Mouse (Mus musculus) kidney, postnatal 14 days (tissue): ENCODE data around the gene Tbxas1.

Experiments
- DNase-seq: peaks from one replicate; pipeline ENCODE4 v3.0.0; 2022; ENCODE audit warnings: mixed read lengths

Tbxas1 gene

DNA sequence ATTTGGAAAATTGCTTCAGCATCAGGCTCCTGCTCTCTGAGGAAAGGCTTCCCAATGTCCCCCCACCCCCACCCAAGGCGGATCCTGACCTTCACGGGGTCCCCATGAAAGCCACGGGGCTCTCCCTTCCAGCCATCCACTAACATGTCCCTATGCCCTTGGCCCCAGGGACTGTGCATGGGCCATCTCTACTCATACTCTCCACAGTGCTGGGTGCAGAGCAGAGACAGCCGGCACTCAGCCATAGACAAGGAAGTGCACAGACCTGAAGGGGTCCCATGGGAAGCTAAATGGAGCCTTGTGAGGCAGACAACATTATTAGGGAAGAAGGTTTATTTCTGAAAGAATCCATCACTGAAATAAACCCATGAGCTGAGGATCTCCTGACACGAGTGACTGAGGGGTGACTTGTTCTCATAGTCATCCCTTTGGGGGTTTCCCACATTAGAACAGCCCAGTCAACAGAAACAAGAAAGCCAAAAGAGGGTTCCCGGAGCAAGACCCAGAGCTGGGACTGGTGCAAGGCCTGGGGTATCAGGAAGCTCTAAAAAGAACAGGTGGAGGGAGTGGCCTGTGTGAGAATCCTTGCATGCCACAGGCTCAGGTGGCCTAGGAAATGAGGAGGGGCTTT, 179.8 kb downstream of the Tbxas1 start:
- DNase-seq: no peak

DNA sequence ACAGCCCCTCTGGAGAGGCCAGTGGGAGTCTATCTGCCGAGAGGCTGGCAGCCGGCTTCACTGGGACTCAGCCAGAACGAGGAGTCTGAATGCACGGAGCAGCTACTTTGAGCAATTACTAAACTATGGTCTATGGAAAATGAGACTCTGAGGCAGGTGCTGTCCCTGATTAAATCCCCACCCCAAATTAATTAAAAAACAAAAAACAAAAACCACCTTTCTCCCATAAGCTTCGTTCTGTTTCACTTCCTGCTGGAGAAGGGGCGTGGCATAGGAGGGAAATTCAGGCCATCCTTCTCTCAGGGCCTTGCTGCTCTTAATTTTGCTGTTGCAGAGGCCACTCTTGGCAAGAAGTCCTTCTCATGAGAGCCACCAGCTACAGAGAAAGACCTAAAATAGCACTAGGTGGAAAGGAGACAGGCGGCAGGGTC, 180.6 kb downstream of the Tbxas1 start:
- DNase-seq: no peak

DNA sequence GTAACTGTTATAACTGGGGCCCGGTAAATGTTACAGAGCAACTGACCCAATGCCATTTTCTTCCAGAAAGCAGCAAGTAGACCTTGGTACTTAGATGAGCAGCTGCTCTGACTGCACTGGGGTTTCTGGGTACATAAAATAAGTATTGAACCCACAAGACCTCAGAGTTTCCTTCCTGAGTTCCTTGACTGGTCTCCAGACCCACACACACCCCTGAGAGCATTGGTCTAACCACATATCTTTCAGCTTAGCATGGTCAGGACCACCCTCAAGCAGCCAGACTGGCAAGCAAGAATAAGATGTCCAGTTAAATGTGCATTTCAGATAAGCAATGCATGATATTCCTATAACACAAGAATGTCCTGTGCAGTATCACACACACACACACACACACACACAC, 182.0 kb downstream of the Tbxas1 start:
- DNase-seq: no peak

DNA sequence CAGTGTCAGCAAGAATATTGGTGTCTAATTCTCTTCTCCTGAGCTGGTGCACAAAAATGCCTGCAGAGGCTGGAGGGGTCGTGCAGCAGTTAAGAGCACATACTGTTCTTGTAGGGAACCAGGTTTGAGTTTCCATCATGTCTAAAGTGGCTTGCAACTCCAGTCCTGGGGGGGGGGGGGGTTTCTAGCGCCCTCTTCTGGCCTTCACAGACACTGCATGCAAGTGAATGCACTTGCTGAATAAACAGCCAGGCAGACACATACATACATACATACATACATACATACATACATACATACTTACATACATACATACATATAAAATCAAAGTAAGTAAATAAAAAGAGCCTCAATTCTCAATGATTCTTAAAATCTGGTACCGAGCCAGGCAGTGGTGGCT, 183.2 kb downstream of the Tbxas1 start:
- DNase-seq: no peak

DNA sequence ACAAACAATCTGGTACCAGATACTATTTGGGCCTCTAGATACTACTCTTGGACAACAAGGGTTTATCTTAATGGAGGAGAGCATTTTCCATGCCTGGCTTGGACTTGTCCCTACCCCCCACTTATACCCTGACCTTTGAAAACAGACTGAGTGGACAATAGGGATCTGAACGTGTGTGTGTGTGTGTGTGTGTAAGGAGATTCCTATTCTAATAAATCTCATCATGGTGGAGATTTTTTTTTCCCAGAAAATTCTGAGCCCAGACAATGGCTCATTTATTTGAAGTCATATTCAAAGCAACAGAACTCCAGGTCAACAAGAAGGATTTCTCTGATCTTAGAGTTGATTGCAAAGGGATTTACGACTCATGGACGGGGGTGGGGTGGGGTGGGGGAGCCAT, 183.7 kb downstream of the Tbxas1 start:
- peak; percentile 48 for DNase-seq

DNA sequence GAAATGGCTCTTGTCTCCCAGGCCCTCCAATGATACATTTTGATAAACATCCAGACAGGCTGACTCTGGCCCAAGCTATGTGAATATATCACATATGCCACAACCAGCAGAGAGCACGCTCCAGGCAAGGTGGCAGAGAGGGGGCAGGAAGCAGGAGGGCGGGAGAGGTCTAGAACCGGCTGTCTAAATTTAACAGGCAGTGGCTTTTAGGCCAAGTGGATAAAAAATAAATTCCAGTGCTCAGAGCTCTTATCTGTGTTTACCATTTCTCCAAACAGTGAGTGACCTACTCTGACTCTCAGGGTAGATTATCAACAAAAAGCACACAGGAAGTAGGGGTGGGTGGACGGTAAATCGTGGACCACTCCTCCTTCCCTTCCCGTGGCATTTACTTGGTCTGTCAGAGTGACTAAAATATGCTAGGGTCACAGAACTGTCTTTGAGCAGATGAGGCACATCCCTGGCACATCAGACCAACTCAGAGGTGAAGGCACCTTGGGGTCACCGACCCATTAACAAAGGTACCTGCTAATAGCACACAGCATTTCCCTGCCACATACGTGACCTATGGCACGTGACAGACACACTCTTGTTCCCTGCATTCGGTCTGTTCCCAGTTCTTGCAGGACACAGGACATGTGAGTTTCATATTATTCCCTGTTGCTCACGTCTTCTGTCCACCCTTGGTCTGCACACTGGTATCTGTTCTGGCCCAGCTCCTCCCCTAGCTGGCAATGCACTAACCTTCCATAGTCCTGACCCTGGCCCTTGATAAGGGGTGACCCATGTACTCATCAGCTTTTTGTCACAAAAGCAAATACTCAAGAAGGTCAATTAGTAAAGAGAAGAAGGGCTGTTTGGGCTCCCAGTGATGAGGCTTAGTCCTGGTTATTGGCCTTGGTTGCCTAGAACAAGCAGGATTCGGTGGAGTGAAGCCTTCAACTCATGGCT, 184.6 kb downstream of the Tbxas1 start:
- DNase-seq: peak; percentile 73

DNA sequence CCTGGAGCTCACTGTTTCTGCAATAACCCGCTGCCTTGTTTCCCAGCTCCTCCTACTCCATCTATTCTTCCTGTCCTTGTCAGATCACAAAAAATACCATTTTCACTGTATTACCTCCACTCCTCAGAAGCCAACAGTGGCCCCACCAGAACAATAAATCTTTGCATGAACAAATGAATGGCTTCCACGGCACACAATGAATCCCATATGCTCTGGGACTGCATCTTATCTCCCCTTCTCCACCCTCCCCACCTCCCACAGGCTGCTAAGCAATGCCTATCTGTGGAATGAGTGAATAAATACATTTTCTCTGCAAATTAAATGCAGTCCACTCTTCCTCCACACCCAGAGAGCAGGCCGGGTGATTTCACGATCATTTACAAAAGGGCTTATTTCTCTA, 186.0 kb downstream of the Tbxas1 start:
- no peak for DNase-seq

DNA sequence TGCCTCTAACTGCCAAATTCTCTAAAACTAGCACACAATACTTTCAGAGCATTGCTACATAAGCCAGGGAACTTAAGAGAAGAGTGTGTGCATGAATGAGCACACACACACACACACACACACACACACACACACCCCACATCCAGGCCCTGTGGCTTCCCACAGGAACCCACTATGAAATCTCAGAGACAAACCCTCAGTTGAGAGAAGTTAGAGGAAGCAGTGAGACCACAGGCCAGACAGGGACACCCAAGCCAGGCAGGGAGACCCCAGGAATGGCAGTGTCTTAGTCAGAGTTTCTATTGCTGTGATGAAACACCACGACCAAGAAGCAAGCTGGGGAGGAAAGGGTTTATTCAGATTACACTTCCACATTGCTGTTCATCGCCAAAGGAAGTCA, 188.3 kb downstream of the Tbxas1 start:
- no peak for DNase-seq

DNA sequence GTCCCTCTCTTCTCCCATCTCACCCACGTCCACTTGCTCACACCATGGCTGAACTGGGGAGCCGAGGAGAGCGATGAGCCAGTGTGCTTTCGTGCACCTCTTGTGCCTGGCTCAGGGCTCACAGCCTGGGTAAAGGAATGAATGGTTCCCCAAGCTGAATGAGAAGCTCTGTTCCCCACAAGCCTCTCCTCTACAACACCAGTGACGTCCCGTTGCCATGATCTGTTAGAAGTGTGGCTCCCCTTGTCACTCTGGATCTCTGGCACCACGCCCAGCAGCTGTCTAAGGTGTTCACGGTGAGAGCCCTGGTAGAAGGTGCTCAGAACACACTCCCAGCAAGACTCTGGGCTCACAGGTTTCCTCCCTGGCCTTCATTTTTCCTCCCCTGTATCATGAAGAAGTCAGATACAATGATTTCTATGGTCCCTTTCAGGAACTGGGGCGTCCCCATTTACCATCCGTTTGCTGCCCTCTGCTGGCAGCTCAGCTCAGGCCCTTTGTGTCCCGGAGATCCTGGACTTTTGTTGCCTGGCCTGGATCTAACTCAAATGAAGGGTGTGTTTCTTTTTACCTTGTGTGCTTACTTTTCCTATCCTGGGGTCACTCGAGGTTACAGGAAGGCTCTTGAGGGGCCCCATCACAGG, 191.9 kb downstream of the Tbxas1 start:
- DNase-seq: peak; percentile 87

DNA sequence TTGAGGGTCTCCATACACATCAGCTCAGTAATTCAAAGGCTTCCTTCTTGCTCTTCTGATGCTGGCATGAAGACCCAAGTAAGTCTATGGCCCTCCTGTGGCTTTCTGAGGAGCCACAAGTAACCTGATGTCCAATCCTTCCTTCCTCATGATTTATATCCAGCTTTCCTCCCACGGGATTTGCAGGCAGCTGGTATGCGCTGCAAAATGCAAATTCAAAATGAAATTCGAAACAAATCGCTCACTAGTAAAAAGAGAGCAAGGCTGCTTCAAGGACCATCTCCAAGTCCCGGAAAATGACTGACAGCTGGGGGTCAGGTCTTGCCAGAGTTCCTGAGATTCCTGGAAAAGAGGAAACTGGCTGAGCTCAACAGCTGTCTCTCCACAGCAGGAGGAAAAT, 197.5 kb downstream of the Tbxas1 start:
- DNase-seq: peak; percentile 36

DNA sequence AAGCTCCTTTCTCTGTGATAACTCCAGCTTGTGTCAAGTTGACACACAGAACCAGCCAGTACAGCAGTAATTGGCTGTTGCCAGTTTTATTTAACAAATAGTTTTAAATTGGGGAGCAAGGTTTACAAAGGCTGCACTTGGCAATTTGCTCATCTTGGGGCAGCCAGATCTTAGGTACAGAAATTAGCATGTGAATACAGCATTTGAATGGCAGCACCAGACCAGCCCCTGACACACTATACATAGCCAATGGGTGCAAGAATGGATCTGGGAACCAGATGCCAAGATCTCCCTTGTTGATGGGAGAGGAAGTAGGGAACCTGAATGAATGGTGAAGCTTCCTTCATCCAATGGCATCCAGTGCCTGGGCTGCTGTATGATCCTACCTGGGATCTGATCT, 199.0 kb downstream of the Tbxas1 start:
- no peak for DNase-seq

DNA sequence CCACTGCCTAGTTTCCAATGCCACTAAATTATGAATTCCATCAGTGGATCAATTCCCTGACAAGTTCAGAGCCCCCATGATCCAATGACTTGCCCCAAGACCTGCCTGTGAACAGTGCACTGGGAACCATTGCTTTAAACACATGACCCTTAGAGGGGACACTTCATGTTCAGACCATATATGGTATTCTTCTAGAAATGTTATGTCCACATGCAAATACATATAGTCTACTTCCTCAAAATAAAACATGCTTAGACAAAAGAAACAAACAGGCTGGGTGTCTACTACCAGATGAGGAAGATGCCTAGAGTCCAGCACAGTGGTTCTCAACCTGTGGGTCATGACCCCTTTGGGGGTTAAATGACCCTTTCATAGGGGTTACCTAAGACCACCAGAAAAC, 201.3 kb downstream of the Tbxas1 start:
- no peak for DNase-seq

DNA sequence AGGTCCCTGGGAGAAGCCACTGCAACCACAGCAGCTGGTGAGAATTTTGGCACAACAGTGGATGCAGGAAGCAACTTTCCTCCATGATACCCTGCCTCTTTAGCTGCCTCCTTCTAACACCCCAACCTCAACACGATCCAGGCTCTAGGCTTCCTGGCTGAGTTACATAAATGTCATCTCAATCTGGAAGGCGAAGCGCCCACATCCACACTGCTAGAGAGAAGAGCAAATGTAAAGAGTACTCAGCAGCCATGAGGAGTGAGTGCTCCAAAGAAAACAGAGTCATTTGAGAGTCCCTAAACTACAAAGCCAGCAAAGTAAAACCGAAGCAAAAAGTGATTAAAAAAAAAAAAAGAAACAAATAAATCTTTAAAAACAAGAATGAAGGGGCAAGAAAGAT, 229.4 kb downstream of the Tbxas1 start:
- no peak for DNase-seq

DNA sequence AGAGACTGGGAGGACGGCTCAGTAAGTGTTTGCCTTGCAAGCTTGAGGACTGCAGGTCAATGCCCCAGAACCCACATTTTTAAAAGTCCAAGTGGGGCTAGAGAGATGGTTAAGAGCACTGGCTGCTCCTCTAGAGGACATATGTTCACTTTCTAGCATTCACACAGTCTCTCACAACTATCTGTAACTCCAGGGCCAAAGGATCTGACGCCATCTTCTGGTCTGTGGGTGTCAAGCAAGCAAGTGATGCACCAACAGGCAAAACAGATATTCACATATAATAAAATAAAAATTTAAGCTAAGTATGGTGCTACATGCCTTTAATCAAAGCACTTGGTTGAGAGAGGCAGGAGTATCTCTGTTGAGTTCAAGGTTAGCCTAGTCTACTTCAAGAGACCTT, 231.6 kb downstream of the Tbxas1 start:
- DNase-seq: no peak

DNA sequence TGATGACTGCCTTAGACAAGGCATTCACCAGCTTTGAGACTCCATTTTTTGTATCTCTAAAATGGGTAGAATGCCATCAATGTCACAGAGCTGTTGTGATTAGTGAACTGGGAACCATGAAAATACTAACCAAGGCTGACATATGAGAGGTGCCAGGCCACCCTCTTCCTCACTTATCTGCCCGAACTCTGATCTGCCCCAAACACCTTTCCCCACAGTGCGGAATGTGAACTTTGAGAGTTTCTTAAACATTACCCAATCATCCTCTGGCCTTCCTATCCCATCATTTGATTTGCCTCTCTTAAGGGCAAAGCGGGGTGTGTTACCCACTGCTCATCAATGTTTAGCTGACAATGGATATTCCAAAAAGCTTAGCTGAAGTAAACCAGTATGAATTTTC, 237.5 kb downstream of the Tbxas1 start:
- no peak for DNase-seq

DNA sequence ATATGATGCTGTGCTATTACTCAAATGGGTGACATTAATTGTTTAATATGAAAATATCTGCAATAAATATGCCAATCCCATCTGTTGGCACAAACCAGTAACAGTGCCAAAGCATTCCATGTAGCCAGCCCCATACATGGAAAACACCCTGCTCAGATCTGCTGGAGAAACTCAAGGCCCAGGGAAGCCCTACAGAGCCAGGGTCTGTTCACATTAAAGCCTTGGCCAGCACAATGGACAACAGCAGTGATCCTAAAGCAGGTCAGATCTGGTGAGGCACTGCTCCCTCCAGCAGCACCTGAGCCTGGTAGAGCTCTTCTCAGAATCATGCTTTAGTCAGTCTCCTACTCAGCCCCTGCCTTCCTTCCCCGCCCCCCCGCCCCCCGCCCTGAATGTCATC, 237.9 kb downstream of the Tbxas1 start:
- DNase-seq: no peak

DNA sequence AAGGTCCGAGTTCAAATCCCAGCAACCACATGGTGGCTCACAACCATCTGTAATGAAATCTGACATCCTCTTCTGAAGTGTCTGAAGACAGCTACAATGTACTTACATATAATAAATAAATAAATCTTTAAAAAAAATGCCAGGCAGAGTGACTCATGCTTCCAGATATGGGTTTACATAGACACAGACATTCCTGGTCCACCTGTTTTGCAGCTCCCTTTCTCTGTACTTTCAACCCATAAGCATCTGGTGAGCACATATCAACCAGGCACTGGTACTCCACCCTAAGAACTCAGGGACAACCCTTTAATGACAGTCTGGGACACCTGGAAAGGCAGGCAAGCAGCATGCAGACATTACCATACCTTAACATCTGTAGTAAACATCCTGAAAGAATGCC, 240.2 kb downstream of the Tbxas1 start:
- no peak for DNase-seq

DNA sequence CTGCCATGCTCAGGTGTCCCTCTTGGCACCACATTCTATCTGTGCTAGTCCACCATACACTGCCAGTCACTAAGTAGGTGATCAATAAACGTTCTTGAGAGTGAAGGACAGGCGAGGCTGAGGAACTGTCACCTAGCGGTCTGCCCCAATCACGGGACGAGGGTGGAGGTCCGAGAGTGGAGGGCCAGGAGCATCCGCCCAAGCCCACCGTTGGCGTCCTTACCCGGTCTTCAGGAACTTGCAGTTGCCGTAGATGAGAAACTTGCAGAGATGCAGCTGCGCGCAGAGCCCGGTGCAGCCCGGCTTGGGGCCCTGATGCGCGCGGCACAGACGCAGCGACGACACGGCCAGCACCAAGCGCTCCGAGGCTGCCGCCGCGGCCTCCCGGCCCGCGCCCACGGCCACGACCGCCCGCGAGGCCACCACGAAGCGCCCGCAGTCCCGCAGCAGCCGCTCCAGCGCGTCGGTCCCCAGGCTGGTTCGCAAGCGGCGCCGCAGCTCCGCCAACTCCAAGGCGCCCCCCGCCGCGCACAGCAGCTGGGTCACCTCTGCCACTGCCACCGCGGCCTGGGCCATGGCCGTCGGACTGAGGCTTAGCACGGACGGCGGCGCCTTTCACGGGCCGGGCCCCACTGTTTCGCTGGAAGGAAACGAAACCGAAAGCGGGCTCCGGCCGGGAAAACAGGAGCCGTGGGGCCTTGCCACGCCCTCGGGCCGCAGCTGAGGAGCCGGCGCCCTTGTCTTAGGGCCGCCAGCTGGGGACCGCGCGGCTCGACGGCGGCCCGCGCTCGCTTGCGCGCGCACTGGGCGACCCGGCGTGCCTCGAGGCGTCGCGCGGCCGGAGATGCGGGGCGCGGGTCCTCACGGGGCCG, 242.6 kb downstream of the Tbxas1 start, which contains the start of gene Parp12:
TSS of gene Parp12 (minus strand) at position 766 of the 872 bp plus-strand sequence.
- peak; percentile 90 for DNase-seq

DNA sequence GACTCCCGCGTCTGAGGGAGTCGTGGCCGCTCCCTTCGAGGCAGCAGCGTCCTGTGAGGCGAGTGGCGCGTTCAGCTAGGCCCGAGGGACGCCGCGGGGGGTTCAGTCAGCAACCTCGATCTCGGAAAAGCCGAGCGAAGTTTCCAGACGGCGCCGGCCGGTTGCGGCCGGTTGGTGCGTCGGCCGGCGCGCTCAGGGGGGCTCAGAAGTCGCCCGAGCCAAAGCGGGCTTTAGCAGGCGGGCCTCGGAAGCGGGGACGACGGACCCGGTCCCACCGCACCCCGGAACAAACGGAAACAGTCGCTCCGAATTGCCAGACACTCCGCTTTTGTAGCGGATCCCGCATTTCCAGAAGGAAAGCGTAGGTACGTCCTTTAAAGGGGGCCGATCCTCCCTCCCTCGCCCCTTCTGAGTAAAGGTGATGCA, 243.3 kb downstream of the Tbxas1 start:
- DNase-seq: no peak

DNA sequence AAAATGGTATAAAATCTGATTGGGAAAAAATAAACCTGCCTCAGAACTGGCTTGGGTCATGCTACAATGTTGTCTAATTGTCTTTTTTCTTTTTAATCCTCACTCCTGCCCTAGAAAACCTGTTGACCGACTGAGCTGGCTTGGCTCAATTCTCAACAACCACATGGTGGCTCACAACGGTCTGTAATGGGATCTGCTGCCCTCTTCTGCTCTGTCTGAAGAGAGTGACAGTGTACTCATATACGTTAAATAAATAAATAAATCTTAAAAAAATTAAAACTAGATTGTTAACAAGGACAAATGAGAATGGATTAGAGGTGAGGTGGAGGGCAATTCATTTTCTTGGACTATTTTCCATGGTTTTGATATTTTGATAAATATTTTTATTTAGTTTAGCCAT, 245.5 kb downstream of the Tbxas1 start:
- no peak for DNase-seq

DNA sequence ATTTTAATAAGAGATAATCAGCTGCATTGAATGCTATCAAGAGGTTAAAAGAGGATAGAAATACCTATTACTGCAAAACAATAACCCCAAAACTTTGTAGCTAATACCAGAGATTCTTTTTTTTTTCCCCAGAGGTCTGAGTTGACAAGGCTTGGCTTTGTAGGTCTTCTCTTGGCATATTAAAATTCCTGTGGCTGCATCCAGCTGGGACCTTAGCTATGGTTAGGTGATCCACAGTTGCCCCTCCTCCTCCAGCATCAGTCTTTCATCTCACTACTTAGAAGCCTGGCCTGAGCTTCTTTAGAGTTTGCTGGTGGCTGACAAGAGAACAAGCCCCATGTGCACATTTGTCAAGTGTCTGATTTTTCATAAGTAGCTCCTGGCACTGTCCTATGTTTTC, 249.5 kb downstream of the Tbxas1 start:
- no peak for DNase-seq

DNA sequence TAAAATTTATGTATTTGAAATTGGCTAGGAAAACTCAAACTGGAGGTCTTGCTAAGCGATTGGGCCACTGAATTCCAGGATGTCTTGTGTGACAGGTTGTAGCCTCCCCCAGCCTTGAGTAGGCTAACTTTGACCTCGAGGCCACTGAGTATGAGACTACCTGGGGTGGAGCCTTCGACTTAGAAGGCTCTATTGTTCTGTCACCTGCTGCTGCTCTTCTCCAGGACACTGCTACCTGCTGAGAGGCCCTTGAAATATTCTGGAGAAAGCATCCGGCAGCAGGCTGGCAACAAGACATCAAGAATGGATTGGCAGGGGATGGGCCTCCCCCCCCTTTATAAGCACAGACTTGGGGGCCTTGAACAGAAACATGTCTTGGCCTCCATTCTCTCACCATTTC, 256.3 kb downstream of the Tbxas1 start:
- DNase-seq: no peak

DNA sequence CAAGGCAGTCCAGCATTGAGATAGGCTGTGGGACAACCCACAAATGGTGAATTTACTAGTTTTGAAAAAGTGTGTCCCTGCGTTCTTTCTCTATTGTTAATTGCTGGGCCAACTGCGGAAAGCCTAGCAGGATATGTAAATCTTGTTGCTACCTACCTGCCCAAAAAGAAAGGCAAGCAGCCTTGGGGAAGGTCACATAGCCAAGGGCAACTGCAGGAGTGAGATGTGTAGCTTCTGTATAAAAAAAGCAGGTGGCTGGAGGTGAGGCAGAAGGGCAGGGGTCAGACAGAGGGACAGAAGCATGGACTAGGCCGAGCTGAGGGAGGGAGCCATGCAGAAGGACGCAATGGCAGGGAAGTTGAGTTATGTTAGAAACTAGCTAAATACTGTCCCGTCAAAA, 257.4 kb downstream of the Tbxas1 start:
- DNase-seq: no peak
